Mouse (Mus musculus): ENCODE measurements around the gene Gm28038. TPM values are rescaled to one million over a fixed set of nuclear protein-coding genes. Genes with fewer than 3 reads are reported as not detected.

Gene Gm28038
- polyA plus RNA-seq, 1 experiment, result 114 TPM

GRCm38 (mm10) chr2:30238906-30239465 lies 41.9 kb upstream of the Gm28038 start:
- H3K36me3 ChIP-seq (ENCODE audit: control insufficient read depth, insufficient read depth, low read length, poor library complexity, severe bottlenecking), result no peaks in the 10 kb centered on the region; the same call in 1 of the 2 replicates
- no peak overlapping the region for H3K4me3 ChIP-seq (ENCODE audit: low read depth, low read length)
- no peak overlapping the region for H3K9ac ChIP-seq (ENCODE audit: low read depth, poor library complexity, severe bottlenecking)
- H3K27ac ChIP-seq (ENCODE audit: insufficient read depth, low read length), result no peak overlapping the region
- H3K27me3 ChIP-seq (ENCODE audit: control insufficient read depth, insufficient read depth, low read length, poor library complexity, severe bottlenecking), result no peaks in the 10 kb centered on the region
- no peaks in the 10 kb centered on the region for H3K9me3 ChIP-seq (replicated peaks; ENCODE audit: control insufficient read depth, insufficient read depth, low read length, poor library complexity, severe bottlenecking)
- TF ChIP-seq EP300 (IDR thresholded peaks at IDR 0.05; ENCODE audit: insufficient read depth, low read depth, low read length) (no peak), CTCF (IDR thresholded peaks at IDR 0.05; ENCODE audit: low read depth, low read length) (no peak), POLR2A (IDR thresholded peaks at IDR 0.05; ENCODE audit: insufficient read depth, low read length) (no peak)
- no peaks in the 10 kb centered on the region for H3K4me1 ChIP-seq (ENCODE audit: control insufficient read depth, insufficient read depth, low read length)

GRCm38 (mm10) chr2:30239777-30240176 lies 41.1 kb upstream of the Gm28038 start:
- Histone ChIP-seq H3K4me3 (ENCODE audit: low read depth, low read length) (no peak overlapping the region), H3K9me3 (replicated peaks; ENCODE audit: control insufficient read depth, insufficient read depth, low read length, poor library complexity, severe bottlenecking) (no peaks in the 10 kb centered on the region), H3K36me3 (ENCODE audit: control insufficient read depth, insufficient read depth, low read length, poor library complexity, severe bottlenecking) (no peaks in the 10 kb centered on the region; the same call in 1 of the 2 replicates), H3K9ac (ENCODE audit: low read depth, poor library complexity, severe bottlenecking) (no peak overlapping the region), H3K27me3 (ENCODE audit: control insufficient read depth, insufficient read depth, low read length, poor library complexity, severe bottlenecking) (no peaks in the 10 kb centered on the region), H3K4me1 (ENCODE audit: control insufficient read depth, insufficient read depth, low read length) (no peaks in the 10 kb centered on the region), H3K27ac (ENCODE audit: insufficient read depth, low read length) (no peak overlapping the region)
- no peak for TF ChIP-seq CTCF (IDR thresholded peaks at IDR 0.05; ENCODE audit: low read depth, low read length)
- no peak for TF ChIP-seq EP300 (IDR thresholded peaks at IDR 0.05; ENCODE audit: insufficient read depth, low read depth, low read length)
- no peak for TF ChIP-seq POLR2A (IDR thresholded peaks at IDR 0.05; ENCODE audit: insufficient read depth, low read length)

DNA sequence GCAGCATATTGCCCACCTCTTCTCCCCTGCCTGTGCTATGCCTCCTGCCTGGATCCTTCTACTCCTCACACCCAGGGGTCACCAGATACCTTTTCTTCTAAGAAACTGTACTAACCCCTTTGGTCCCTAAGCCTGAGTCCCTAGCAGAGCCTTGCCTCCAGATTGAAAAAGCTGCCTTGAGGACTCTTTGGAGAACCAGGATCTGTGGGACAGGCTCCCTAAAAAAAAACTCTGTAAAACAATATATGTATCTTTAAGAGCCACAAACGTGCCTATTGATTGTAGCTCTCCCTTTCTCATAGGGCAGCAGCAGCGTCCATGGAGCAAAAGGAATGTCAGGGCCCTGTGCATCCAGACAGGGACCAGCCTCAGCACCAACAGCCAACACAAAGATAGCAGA lies 40.6 kb upstream of the Gm28038 start, which contains the start of gene Gm28035:
Gene Gm28035 (plus strand): TSS at position 301 of the 400 bp plus-strand sequence.
- H3K4me1 ChIP-seq (ENCODE audit: control insufficient read depth, insufficient read depth, low read length), result no peaks in the 10 kb centered on the region
- no peak for TF ChIP-seq CTCF (IDR thresholded peaks at IDR 0.05; ENCODE audit: low read depth, low read length)
- TF ChIP-seq POLR2A (IDR thresholded peaks at IDR 0.05; ENCODE audit: insufficient read depth, low read length), result no peak
- TF ChIP-seq EP300 (IDR thresholded peaks at IDR 0.05; ENCODE audit: insufficient read depth, low read depth, low read length), result no peak

GRCm38 (mm10) chr2:30242509-30242908 lies 38.3 kb upstream of the Gm28038 start:
- 0 out of 2 replicates have a peak, but pooled peaks have one; percentile 52 for TF ChIP-seq EP300 (IDR thresholded peaks at IDR 0.05; ENCODE audit: insufficient read depth, low read depth, low read length)
- TF ChIP-seq CTCF (IDR thresholded peaks at IDR 0.05; ENCODE audit: low read depth, low read length), result no peak
- Histone ChIP-seq H3K27me3 (ENCODE audit: control insufficient read depth, insufficient read depth, low read length, poor library complexity, severe bottlenecking) (no peaks in the 10 kb centered on the region), H3K36me3 (ENCODE audit: control insufficient read depth, insufficient read depth, low read length, poor library complexity, severe bottlenecking) (no peaks in the 10 kb centered on the region; the same call in 1 of the 2 replicates), H3K4me3 (ENCODE audit: low read depth, low read length) (no peak overlapping the region), H3K9me3 (replicated peaks; ENCODE audit: control insufficient read depth, insufficient read depth, low read length, poor library complexity, severe bottlenecking) (no peaks in the 10 kb centered on the region), H3K4me1 (ENCODE audit: control insufficient read depth, insufficient read depth, low read length) (no peaks in the 10 kb centered on the region), H3K9ac (ENCODE audit: low read depth, poor library complexity, severe bottlenecking) (no peak overlapping the region), H3K27ac (ENCODE audit: insufficient read depth, low read length) (peak overlapping the region; percentile 62)

More for the DNA sequence above, 40.6 kb upstream of the Gm28038 start, which contains the start of gene Gm28035:
- no peaks in the 10 kb centered on the region for H3K9me3 ChIP-seq (replicated peaks; ENCODE audit: control insufficient read depth, insufficient read depth, low read length, poor library complexity, severe bottlenecking)
- no peaks in the 10 kb centered on the region for H3K27me3 ChIP-seq (ENCODE audit: control insufficient read depth, insufficient read depth, low read length, poor library complexity, severe bottlenecking)
- no peak within 1 kb of the TSS for H3K4me3 ChIP-seq (ENCODE audit: low read depth, low read length)
- H3K27ac ChIP-seq (ENCODE audit: insufficient read depth, low read length), result no peak within 1 kb of the TSS
- H3K36me3 ChIP-seq (ENCODE audit: control insufficient read depth, insufficient read depth, low read length, poor library complexity, severe bottlenecking), result no peaks in the 10 kb centered on the region; the same call in 1 of the 2 replicates
- H3K9ac ChIP-seq (ENCODE audit: low read depth, poor library complexity, severe bottlenecking), result no peak within 1 kb of the TSS

GRCm38 (mm10) chr2:30243391-30243790 lies 37.5 kb upstream of the Gm28038 start:
- Histone ChIP-seq H3K27ac (ENCODE audit: insufficient read depth, low read length) (peak overlapping the region; percentile 21; the same call in 1 of the 2 replicates), H3K9me3 (replicated peaks; ENCODE audit: control insufficient read depth, insufficient read depth, low read length, poor library complexity, severe bottlenecking) (no peaks in the 10 kb centered on the region)

GRCm38 (mm10) chr2:30244595-30245178 lies 36.2 kb upstream of the Gm28038 start:
- no peak overlapping the region for H3K4me3 ChIP-seq (ENCODE audit: low read depth, low read length)
- H3K4me1 ChIP-seq (ENCODE audit: control insufficient read depth, insufficient read depth, low read length), result no peaks in the 10 kb centered on the region
- no peak overlapping the region for H3K9ac ChIP-seq (ENCODE audit: low read depth, poor library complexity, severe bottlenecking)
- H3K27me3 ChIP-seq (ENCODE audit: control insufficient read depth, insufficient read depth, low read length, poor library complexity, severe bottlenecking), result no peaks in the 10 kb centered on the region
- H3K36me3 ChIP-seq (ENCODE audit: control insufficient read depth, insufficient read depth, low read length, poor library complexity, severe bottlenecking), result no peaks in the 10 kb centered on the region; the same call in 1 of the 2 replicates
- no peaks in the 10 kb centered on the region for H3K9me3 ChIP-seq (replicated peaks; ENCODE audit: control insufficient read depth, insufficient read depth, low read length, poor library complexity, severe bottlenecking)
- no peak for TF ChIP-seq CTCF (IDR thresholded peaks at IDR 0.05; ENCODE audit: low read depth, low read length)
- no peak overlapping the region for H3K27ac ChIP-seq (ENCODE audit: insufficient read depth, low read length)

More at GRCm38 (mm10) chr2:30243391-30243790, 37.5 kb upstream of the Gm28038 start:
- no peak overlapping the region for H3K4me3 ChIP-seq (ENCODE audit: low read depth, low read length)
- H3K4me1 ChIP-seq (ENCODE audit: control insufficient read depth, insufficient read depth, low read length), result no peaks in the 10 kb centered on the region
- H3K9ac ChIP-seq (ENCODE audit: low read depth, poor library complexity, severe bottlenecking), result no peak overlapping the region
- no peaks in the 10 kb centered on the region; the same call in 1 of the 2 replicates for H3K36me3 ChIP-seq (ENCODE audit: control insufficient read depth, insufficient read depth, low read length, poor library complexity, severe bottlenecking)
- no peaks in the 10 kb centered on the region for H3K27me3 ChIP-seq (ENCODE audit: control insufficient read depth, insufficient read depth, low read length, poor library complexity, severe bottlenecking)
- TF ChIP-seq CTCF (IDR thresholded peaks at IDR 0.05; ENCODE audit: low read depth, low read length) (no peak), POLR2A (IDR thresholded peaks at IDR 0.05; ENCODE audit: insufficient read depth, low read length) (no peak), EP300 (IDR thresholded peaks at IDR 0.05; ENCODE audit: insufficient read depth, low read depth, low read length) (no peak)

Measured in ES-Bruce4 (cell line).